Mouse (Mus musculus): ENCODE results near the gene Jag2. TPM values are rescaled to one million over a fixed set of nuclear protein-coding genes. Genes with fewer than 3 reads are reported as not detected.

Gene Jag2
- polyA plus RNA-seq, 1 experiment: 3.2 TPM

GRCm38 (mm10) chr12:112943669-112944068, 14.1 kb upstream of the Jag2 start:
- TF ChIP-seq CTCF (IDR thresholded peaks at IDR 0.05; ENCODE audit: low read depth, low read length) (no peak), POLR2A (IDR thresholded peaks at IDR 0.05; ENCODE audit: borderline replicate concordance, low read depth, low read length) (no peak)
- H3K27ac ChIP-seq (ENCODE audit: insufficient read depth, low read depth, low read length): no peak overlapping the region
- no peak overlapping the region for H3K4me3 ChIP-seq (ENCODE audit: insufficient read depth, low read length)
- peaks cover 9% of the 10 kb centered on the region for H3K4me1 ChIP-seq (ENCODE audit: control insufficient read depth, insufficient read depth, low read length)

DNA sequence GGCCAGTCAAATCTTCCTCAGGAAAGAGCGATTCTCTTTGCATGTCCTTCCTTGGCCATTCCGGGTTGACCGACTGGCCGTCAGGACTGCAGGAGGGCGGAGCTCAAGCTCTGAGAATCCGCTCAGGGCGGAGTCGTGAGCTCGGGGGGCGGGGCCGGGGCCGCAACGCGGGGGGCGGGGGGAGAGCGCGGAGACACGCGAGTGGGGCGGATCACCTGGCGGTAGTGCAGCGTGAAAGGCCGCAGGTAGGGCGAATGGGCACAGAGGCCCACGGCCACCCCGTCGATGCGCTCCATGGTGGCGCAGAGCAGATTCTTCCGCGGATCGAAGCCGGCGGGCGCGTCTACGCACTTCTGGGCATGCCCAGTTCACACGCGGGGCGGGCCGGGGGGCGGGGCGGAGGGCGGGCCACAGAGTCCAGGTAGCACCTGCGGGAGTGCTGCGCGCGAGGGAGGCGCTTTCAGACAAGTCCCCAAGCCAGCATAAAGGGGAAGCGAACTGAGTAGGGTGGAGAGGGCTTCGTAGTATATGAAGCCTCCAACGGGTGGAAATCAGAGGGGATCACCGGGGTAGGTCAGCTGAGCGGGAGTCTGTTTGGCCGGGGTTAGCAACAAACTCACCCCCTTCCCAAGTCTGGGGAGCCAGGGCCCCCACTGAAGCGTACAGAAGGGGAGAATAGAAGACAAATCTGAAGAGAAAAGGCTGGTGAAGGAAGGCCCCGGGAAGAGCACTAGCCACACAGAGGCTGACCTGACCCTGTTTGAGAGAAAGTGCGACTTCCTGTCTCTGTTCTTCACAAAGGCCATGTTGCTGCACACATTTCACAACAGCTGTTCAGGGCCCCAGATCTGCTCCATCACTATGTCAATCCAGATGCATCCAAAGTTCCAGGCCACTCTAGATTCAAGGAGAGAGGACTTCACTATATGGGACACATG, 12.5 kb upstream of the Jag2 start, which contains the start of gene Nudt14:
Nudt14 (minus strand) TSS at position 349 of the 938 bp plus-strand sequence.
- no peak for TF ChIP-seq CTCF (IDR thresholded peaks at IDR 0.05; ENCODE audit: low read depth, low read length)
- no peak for TF ChIP-seq POLR2A (IDR thresholded peaks at IDR 0.05; ENCODE audit: borderline replicate concordance, low read depth, low read length)
- Histone ChIP-seq H3K4me3 (ENCODE audit: insufficient read depth, low read length) (peak within 1 kb of the TSS; percentile 82), H3K4me1 (ENCODE audit: control insufficient read depth, insufficient read depth, low read length) (peaks cover 11% of the 10 kb centered on the region), H3K27ac (ENCODE audit: insufficient read depth, low read depth, low read length) (peak within 1 kb of the TSS; percentile 57)

- TF ChIP-seq CTCF (IDR thresholded peaks at IDR 0.05; ENCODE audit: low read depth, low read length) (no peak), POLR2A (IDR thresholded peaks at IDR 0.05; ENCODE audit: borderline replicate concordance, low read depth, low read length) (no peak)
- Histone ChIP-seq H3K27ac (ENCODE audit: insufficient read depth, low read depth, low read length) (no peak overlapping the region), H3K4me3 (ENCODE audit: insufficient read depth, low read length) (peak overlapping the region; percentile 82), H3K4me1 (ENCODE audit: control insufficient read depth, insufficient read depth, low read length) (peaks cover 11% of the 10 kb centered on the region)
Observed at GRCm38 (mm10) chr12:112941156-112941775, 11.7 kb upstream of the Jag2 start.

- Histone ChIP-seq H3K27ac (ENCODE audit: insufficient read depth, low read depth, low read length) (no peak overlapping the region), H3K4me3 (ENCODE audit: insufficient read depth, low read length) (no peak overlapping the region), H3K4me1 (ENCODE audit: control insufficient read depth, insufficient read depth, low read length) (peaks cover 11% of the 10 kb centered on the region)
- TF ChIP-seq POLR2A (IDR thresholded peaks at IDR 0.05; ENCODE audit: borderline replicate concordance, low read depth, low read length) (no peak), CTCF (IDR thresholded peaks at IDR 0.05; ENCODE audit: low read depth, low read length) (no peak)
Observed at GRCm38 (mm10) chr12:112940710-112941109, 11.1 kb upstream of the Jag2 start.

DNA sequence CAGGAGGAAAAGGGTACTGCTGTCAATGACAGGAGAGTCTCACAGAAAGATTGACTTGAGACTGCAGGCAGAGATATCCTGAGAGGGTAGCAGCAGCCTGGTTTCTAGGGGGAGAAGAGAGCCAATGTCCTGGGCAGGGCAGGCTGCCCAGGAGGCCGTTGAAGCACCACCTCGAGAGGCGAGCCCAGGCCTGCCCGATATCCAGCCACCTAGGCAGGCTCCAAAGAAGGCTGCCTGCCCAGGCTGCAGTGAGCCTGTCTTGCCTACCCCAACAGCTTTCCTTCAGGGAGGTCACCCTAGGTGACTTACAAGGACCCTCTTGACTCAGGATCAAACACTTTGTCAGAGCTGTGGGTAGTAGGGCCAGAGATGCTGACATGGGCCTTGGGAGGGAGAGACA, 10.7 kb upstream of the Jag2 start:
- H3K4me3 ChIP-seq (ENCODE audit: insufficient read depth, low read length): no peak overlapping the region
- TF ChIP-seq CTCF (IDR thresholded peaks at IDR 0.05; ENCODE audit: low read depth, low read length) (no peak), POLR2A (IDR thresholded peaks at IDR 0.05; ENCODE audit: borderline replicate concordance, low read depth, low read length) (no peak)
- H3K27ac ChIP-seq (ENCODE audit: insufficient read depth, low read depth, low read length): no peak overlapping the region
- peaks cover 11% of the 10 kb centered on the region for H3K4me1 ChIP-seq (ENCODE audit: control insufficient read depth, insufficient read depth, low read length)

- Histone ChIP-seq H3K27ac (ENCODE audit: insufficient read depth, low read depth, low read length) (no peak overlapping the region), H3K4me1 (ENCODE audit: control insufficient read depth, insufficient read depth, low read length) (peaks cover 11% of the 10 kb centered on the region), H3K4me3 (ENCODE audit: insufficient read depth, low read length) (no peak overlapping the region)
- TF ChIP-seq CTCF (IDR thresholded peaks at IDR 0.05; ENCODE audit: low read depth, low read length) (peak; percentile 17; the same call in 1 of the 2 replicates), POLR2A (IDR thresholded peaks at IDR 0.05; ENCODE audit: borderline replicate concordance, low read depth, low read length) (no peak)
Observed at GRCm38 (mm10) chr12:112938873-112939565, 9.4 kb upstream of the Jag2 start.

GRCm38 (mm10) chr12:112938366-112938765, 8.8 kb upstream of the Jag2 start:
- H3K4me3 ChIP-seq (ENCODE audit: insufficient read depth, low read length): no peak overlapping the region
- peaks cover 11% of the 10 kb centered on the region for H3K4me1 ChIP-seq (ENCODE audit: control insufficient read depth, insufficient read depth, low read length)
- no peak for TF ChIP-seq CTCF (IDR thresholded peaks at IDR 0.05; ENCODE audit: low read depth, low read length)
- no peak overlapping the region for H3K27ac ChIP-seq (ENCODE audit: insufficient read depth, low read depth, low read length)

DNA sequence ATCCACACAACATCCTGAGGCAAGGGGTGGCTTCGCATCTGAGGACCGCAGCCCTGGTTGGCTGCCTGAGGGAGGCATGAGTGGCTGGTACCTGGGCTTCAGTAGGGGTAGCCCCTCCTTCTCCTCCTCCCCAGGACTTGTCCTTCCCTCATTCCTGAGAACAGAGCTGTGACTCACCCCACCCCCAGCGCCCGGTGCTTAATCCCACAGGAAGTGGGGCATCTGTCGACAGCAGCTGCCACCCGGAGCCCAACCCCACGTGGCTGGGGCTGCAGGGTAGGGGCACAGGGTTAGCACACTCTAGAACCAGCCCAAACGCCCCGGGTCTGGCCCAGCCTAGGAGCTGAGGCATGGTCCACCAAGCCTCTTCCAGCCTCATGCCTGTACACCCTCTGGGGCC, 8.3 kb upstream of the Jag2 start:
- TF ChIP-seq CTCF (IDR thresholded peaks at IDR 0.05; ENCODE audit: low read depth, low read length): no peak
- no peak for TF ChIP-seq POLR2A (IDR thresholded peaks at IDR 0.05; ENCODE audit: borderline replicate concordance, low read depth, low read length)
- Histone ChIP-seq H3K27ac (ENCODE audit: insufficient read depth, low read depth, low read length) (no peak overlapping the region), H3K4me1 (ENCODE audit: control insufficient read depth, insufficient read depth, low read length) (peaks cover 11% of the 10 kb centered on the region), H3K4me3 (ENCODE audit: insufficient read depth, low read length) (no peak overlapping the region)

- Histone ChIP-seq H3K4me1 (ENCODE audit: control insufficient read depth, insufficient read depth, low read length) (no peaks in the 10 kb centered on the region), H3K27ac (ENCODE audit: insufficient read depth, low read depth, low read length) (no peak overlapping the region), H3K4me3 (ENCODE audit: insufficient read depth, low read length) (no peak overlapping the region)
- TF ChIP-seq CTCF (IDR thresholded peaks at IDR 0.05; ENCODE audit: low read depth, low read length) (no peak), POLR2A (IDR thresholded peaks at IDR 0.05; ENCODE audit: borderline replicate concordance, low read depth, low read length) (no peak)
Observed at GRCm38 (mm10) chr12:112932647-112933046, 3.1 kb upstream of the Jag2 start.

Data from bone marrow macrophage, adult 2 months (primary cell).